ENCODE assay signal across 8 mouse cellular contexts in genomic region chr13:43616551-43616950, GRCm38 (mm10). TPM values are rescaled to one million over a fixed set of nuclear protein-coding genes. Genes with fewer than 3 reads are reported as not detected.
DNase-seq lines count a peak whose midpoint lies in the region; ATAC-seq and TF ChIP-seq lines count a peak whose summit lies in the region.

No protein-coding gene starts in this region.

- DNase-seq in kidney, postnatal 4 days: no peak
- DNase-seq in intestine, embryonic 14.5 days (ENCODE audit: low spot score): no peak
- peak; percentile 27 for DNase-seq in neural tube, embryonic 11.5 days (ENCODE audit: low spot score)
- DNase-seq in gastrocnemius, postnatal 25 days: no peak
- DNase-seq in lung, postnatal 25 days (ENCODE audit: low spot score): no peak

- no peak overlapping the region for H3K27ac ChIP-seq in kidney, embryonic 16.5 days (ENCODE audit: low read length)
- H3K27ac ChIP-seq in cortical plate, adult 2 months (ENCODE audit: insufficient read depth, low read length): no peak overlapping the region
- no peak overlapping the region for H3K27ac ChIP-seq in intestine, embryonic 14.5 days (ENCODE audit: low read depth)
- no peak overlapping the region for H3K27ac ChIP-seq in neural tube, embryonic 11.5 days (ENCODE audit: low read depth, low read length)

- H3K4me3 ChIP-seq in kidney, embryonic 16.5 days (ENCODE audit: low read length): peak overlapping the region; percentile 57
- peak overlapping the region; percentile 81 for H3K4me3 ChIP-seq in cortical plate, adult 2 months (ENCODE audit: insufficient read depth, low read length)
- peak overlapping the region; percentile 65 for H3K4me3 ChIP-seq in intestine, embryonic 14.5 days (ENCODE audit: low read depth, low read length)
- H3K4me3 ChIP-seq in neural tube, embryonic 11.5 days (ENCODE audit: low read depth, low read length): peak overlapping the region; percentile 77

- 40% methylated on average over 6 of the region's 6 CpGs for WGBS in kidney, embryonic 16.5 days
- WGBS in intestine, embryonic 14.5 days: 39% methylated on average over 6 of the region's 6 CpGs
- 38% methylated on average over 6 of the region's 6 CpGs for WGBS in neural tube, embryonic 11.5 days

- H3K36me3 ChIP-seq in kidney, embryonic 16.5 days (ENCODE audit: insufficient read depth, low read length): no peaks in the 10 kb centered on the region
- no peaks in the 10 kb centered on the region for H3K36me3 ChIP-seq in intestine, embryonic 14.5 days (ENCODE audit: control insufficient read depth, insufficient read depth, low read length)
- no peaks in the 10 kb centered on the region for H3K36me3 ChIP-seq in neural tube, embryonic 11.5 days (ENCODE audit: control insufficient read depth, insufficient read depth, low read length)

- no peak for TF ChIP-seq CTCF in cortical plate, adult 2 months (IDR thresholded peaks at IDR 0.05; ENCODE audit: extremely low read depth, insufficient read depth, low read length)

- H3K9ac ChIP-seq in kidney, embryonic 16.5 days (replicated peaks; ENCODE audit: low read length): no peak overlapping the region
- no peak overlapping the region for H3K9ac ChIP-seq in intestine, embryonic 14.5 days (ENCODE audit: low read length)
- H3K9ac ChIP-seq in neural tube, embryonic 11.5 days (ENCODE audit: low read length): no peak overlapping the region

- no peaks in the 10 kb centered on the region for H3K9me3 ChIP-seq in kidney, embryonic 16.5 days (ENCODE audit: low read length)
- H3K9me3 ChIP-seq in intestine, embryonic 14.5 days (ENCODE audit: control insufficient read depth, low read length): no peaks in the 10 kb centered on the region
- H3K9me3 ChIP-seq in neural tube, embryonic 11.5 days (ENCODE audit: control insufficient read depth, low read length): no peaks in the 10 kb centered on the region

- peak overlapping the region; percentile 95 for H3K4me2 ChIP-seq in kidney, embryonic 16.5 days (replicated peaks; ENCODE audit: low read depth, low read length)
- peak overlapping the region; percentile 78 for H3K4me2 ChIP-seq in intestine, embryonic 14.5 days (ENCODE audit: low read length)
- peak overlapping the region; percentile 83 for H3K4me2 ChIP-seq in neural tube, embryonic 11.5 days (ENCODE audit: low read depth)

- H3K27me3 ChIP-seq in kidney, embryonic 16.5 days (ENCODE audit: insufficient read depth, low read length): peaks cover 14% of the 10 kb centered on the region; the same call in 1 of the 2 replicates
- H3K27me3 ChIP-seq in intestine, embryonic 14.5 days (replicated peaks; ENCODE audit: control insufficient read depth, insufficient read depth, low read length): 0 out of 2 replicates have a peak, but pooled peaks cover 5% of the 10 kb centered on the region
- no peaks in the 10 kb centered on the region for H3K27me3 ChIP-seq in neural tube, embryonic 11.5 days (ENCODE audit: control insufficient read depth, insufficient read depth, low read length)

- no peak for TF ChIP-seq POLR2A in cortical plate, adult 2 months (IDR thresholded peaks at IDR 0.05; ENCODE audit: extremely low read depth, insufficient read depth, low read length)

- no peak for ATAC-seq in kidney, embryonic 16.5 days (ENCODE audit: low FRiP score, low TSS enrichment)
- ATAC-seq in intestine, embryonic 14.5 days (replicated peaks; ENCODE audit: low FRiP score, low TSS enrichment, low read depth): no peak
- ATAC-seq in neural tube, embryonic 11.5 days (ENCODE audit: insufficient read depth, low FRiP score, low TSS enrichment): no peak
- ATAC-seq in activated CD4-positive, CD25-positive, alpha-beta regulatory T cell, adult 4 months: no peak

- peaks cover 5% of the 10 kb centered on the region for H3K4me1 ChIP-seq in kidney, embryonic 16.5 days (ENCODE audit: insufficient read depth, low read length)
- H3K4me1 ChIP-seq in cortical plate, adult 2 months (ENCODE audit: control insufficient read depth, insufficient read depth, low read length): peaks cover 4% of the 10 kb centered on the region; the same call in 1 of the 2 replicates
- peaks cover 5% of the 10 kb centered on the region; the same call in 1 of the 2 replicates for H3K4me1 ChIP-seq in intestine, embryonic 14.5 days (replicated peaks; ENCODE audit: control insufficient read depth, insufficient read depth, low read length)
- H3K4me1 ChIP-seq in neural tube, embryonic 11.5 days (ENCODE audit: control insufficient read depth, insufficient read depth, low read length): peaks cover 8% of the 10 kb centered on the region; the same call in 1 of the 2 replicates

RNA-seq across cellular contexts. Expression of gene Rnf182, which starts 1.0 kb away (rescaled TPM):
- 1.6 and 3.2 TPM in 2 replicates for polyA plus RNA-seq in kidney, embryonic 16.5 days (2015; fragmentation: Nextera tagmentation; extraction: Ambion mirVana)
- 7.3 and 9.1 TPM in 2 replicates for polyA plus RNA-seq in cortical plate, adult 2 months (2012; rRNA removed)
- 1.5 and 2.2 TPM in 2 replicates for polyA plus RNA-seq in intestine, embryonic 14.5 days (2014; fragmentation: Nextera tagmentation; extraction: Ambion mirVana)
- 5.2 and 6.3 TPM in 2 replicates for polyA plus RNA-seq in neural tube, embryonic 11.5 days (2014; fragmentation: Nextera tagmentation; extraction: Ambion mirVana)
- under 1 TPM in 1 of 2 experiments, not detected in 1; 0.11 TPM for total RNA-seq in gastrocnemius, postnatal 25 days (2021)
- under 1 TPM in 1 of 2 experiments, not detected in 1; 0.86 TPM for polyA plus RNA-seq in activated CD4-positive, CD25-positive, alpha-beta regulatory T cell, adult 4 months (2017; shearing (Covaris generic))

RNA-seq across cellular contexts. Expression of gene Mcur1, which starts 56.6 kb away (rescaled TPM):
- polyA plus RNA-seq in kidney, embryonic 16.5 days (2015; fragmentation: Nextera tagmentation; extraction: Ambion mirVana): 22.2 and 23.0 TPM in 2 replicates
- 24.5 and 26.1 TPM in 2 replicates for polyA plus RNA-seq in cortical plate, adult 2 months (2012; rRNA removed)
- 11.2 and 13.1 TPM in 2 replicates for polyA plus RNA-seq in intestine, embryonic 14.5 days (2014; fragmentation: Nextera tagmentation; extraction: Ambion mirVana)
- 10.5 and 14.7 TPM in 2 replicates for polyA plus RNA-seq in neural tube, embryonic 11.5 days (2014; fragmentation: Nextera tagmentation; extraction: Ambion mirVana)
- 10 to 100 TPM; 26.5 to 28.7 TPM for total RNA-seq in gastrocnemius, postnatal 25 days (2021)
- polyA plus RNA-seq in activated CD4-positive, CD25-positive, alpha-beta regulatory T cell, adult 4 months (2017; shearing (Covaris generic)): 10 to 100 TPM; 11.0 to 11.2 TPM
